Comparison of ENCODE assay signal across 19 mouse cellular contexts in genomic region chr6:67140645-67141250, GRCm38 (mm10).
DNase-seq lines count a peak whose midpoint lies in the region; ATAC-seq lines count a peak whose summit lies in the region.
"Had no signal": no experiment of that assay in that cellular context is flagged by ENCODE, and none has a peak within 500 bp of the region (broad histone marks: within the 10 kb centered on the region; RNA-seq: fewer than 3 reads in every experiment).

No protein-coding gene starts in this region.

- H3K27me3 ChIP-seq in intestine, embryonic 14.5 days (replicated peaks; ENCODE audit: control insufficient read depth, insufficient read depth, low read length): no peaks in the 10 kb centered on the region
- no peaks in the 10 kb centered on the region for H3K27me3 ChIP-seq in stomach, embryonic 16.5 days (ENCODE audit: control insufficient read depth, insufficient read depth, low read length)
- no peaks in the 10 kb centered on the region for H3K27me3 ChIP-seq in midbrain, embryonic 16.5 days (ENCODE audit: control insufficient read depth, insufficient read depth, low read depth, low read length)
- H3K27me3 ChIP-seq: hindbrain, embryonic 13.5 days; neural tube, embryonic 12.5 days had no signal

- no peak overlapping the region for H3K4me3 ChIP-seq in intestine, embryonic 14.5 days (ENCODE audit: low read depth, low read length)
- H3K4me3 ChIP-seq in stomach, embryonic 16.5 days (replicated peaks; ENCODE audit: low read length): no peak overlapping the region
- no peak overlapping the region for H3K4me3 ChIP-seq in midbrain, embryonic 16.5 days (ENCODE audit: low read depth, low read length)
- H3K4me3 ChIP-seq: hindbrain, embryonic 13.5 days; megakaryocyte, embryonic 14.5 days; neural tube, embryonic 12.5 days had no signal

- ATAC-seq in intestine, embryonic 14.5 days (replicated peaks; ENCODE audit: low FRiP score, low TSS enrichment, low read depth): peak; percentile 66
- ATAC-seq in stomach, embryonic 16.5 days (ENCODE audit: insufficient read depth, low FRiP score): peak; percentile 71
- no peak for ATAC-seq in megakaryocyte-erythroid progenitor cell, adult 5-6 weeks (replicated peaks; ENCODE audit: low FRiP score, low TSS enrichment, poor library complexity, severe bottlenecking)
- no peak for ATAC-seq in midbrain, embryonic 16.5 days
- ATAC-seq: forebrain, postnatal 0 days had no signal

- H3K9ac ChIP-seq in intestine, embryonic 14.5 days (ENCODE audit: low read length): no peak overlapping the region
- no peak overlapping the region for H3K9ac ChIP-seq in stomach, embryonic 16.5 days (ENCODE audit: low read length)
- H3K9ac ChIP-seq in midbrain, embryonic 16.5 days (ENCODE audit: low read depth, low read length): no peak overlapping the region
- H3K9ac ChIP-seq: forebrain, postnatal 0 days; hindbrain, embryonic 13.5 days; neural tube, embryonic 12.5 days had no signal

- no peak overlapping the region for H3K4me2 ChIP-seq in intestine, embryonic 14.5 days (ENCODE audit: low read length)
- H3K4me2 ChIP-seq in stomach, embryonic 16.5 days (ENCODE audit: low read depth, low read length): no peak overlapping the region
- no peak overlapping the region for H3K4me2 ChIP-seq in midbrain, embryonic 16.5 days (ENCODE audit: low read length)
- H3K4me2 ChIP-seq: hindbrain, embryonic 13.5 days; neural tube, embryonic 12.5 days had no signal

- WGBS in intestine, embryonic 14.5 days: 72% methylated on average over 6 of the region's 6 CpGs
- 58% methylated on average over 6 of the region's 6 CpGs for WGBS in stomach, embryonic 16.5 days
- WGBS in midbrain, embryonic 16.5 days: 83% methylated on average over 6 of the region's 6 CpGs

- intact Hi-C loops in gastrocnemius, postnatal 14 days (cut with DNase I; ENCODE audit: low total_unique reads): no loop called here
- intact Hi-C loops in left cerebral cortex, postnatal 10 days (cut with DNase I): no loop called here

- peak; percentile 23 for DNase-seq in gastrocnemius, postnatal 14 days
- DNase-seq in gastrocnemius, adult 8-10 months (ENCODE audit: low spot score in 2 of 2): no peak
- peak; percentile 71 for DNase-seq in adipocyte (ENCODE audit: low spot score)
- no peak for DNase-seq in intestine, embryonic 14.5 days (ENCODE audit: low spot score)
- DNase-seq in left cerebral cortex, postnatal 10 days (ENCODE audit: extremely low spot score in 1 of 2, low spot score in 2 of 2): no peak
- DNase-seq: cerebellum, adult 9-10 months; forebrain, postnatal 0 days; gastrocnemius, postnatal 25 days; kidney, adult 9 months; kidney, postnatal 4 days; lung, postnatal 10 days; spleen, adult 18-20 months; thymus, postnatal 4 days had no signal

- no peaks in the 10 kb centered on the region for H3K36me3 ChIP-seq in intestine, embryonic 14.5 days (ENCODE audit: control insufficient read depth, insufficient read depth, low read length)
- H3K36me3 ChIP-seq in stomach, embryonic 16.5 days (ENCODE audit: control insufficient read depth, insufficient read depth, low read length): no peaks in the 10 kb centered on the region
- H3K36me3 ChIP-seq in midbrain, embryonic 16.5 days (ENCODE audit: control insufficient read depth, insufficient read depth, low read length): no peaks in the 10 kb centered on the region
- H3K36me3 ChIP-seq: hindbrain, embryonic 13.5 days; neural tube, embryonic 12.5 days had no signal

- no peaks in the 10 kb centered on the region; the same call in 1 of the 2 replicates for H3K4me1 ChIP-seq in intestine, embryonic 14.5 days (replicated peaks; ENCODE audit: control insufficient read depth, insufficient read depth, low read length)
- H3K4me1 ChIP-seq in stomach, embryonic 16.5 days (ENCODE audit: control insufficient read depth, insufficient read depth, low read length): 0 out of 2 replicates have a peak, but pooled peaks cover 5% of the 10 kb centered on the region
- no peaks in the 10 kb centered on the region for H3K4me1 ChIP-seq in midbrain, embryonic 16.5 days (ENCODE audit: control insufficient read depth, insufficient read depth, low read length)
- H3K4me1 ChIP-seq: hindbrain, embryonic 13.5 days; neural tube, embryonic 12.5 days had no signal

- H3K27ac ChIP-seq in intestine, embryonic 14.5 days (ENCODE audit: low read depth): no peak overlapping the region
- H3K27ac ChIP-seq in stomach, embryonic 16.5 days (ENCODE audit: low read length): no peak overlapping the region
- H3K27ac ChIP-seq in midbrain, embryonic 16.5 days (ENCODE audit: low read length): no peak overlapping the region
- H3K27ac ChIP-seq: hindbrain, embryonic 13.5 days; neural tube, embryonic 12.5 days had no signal

- no peaks in the 10 kb centered on the region for H3K9me3 ChIP-seq in intestine, embryonic 14.5 days (ENCODE audit: control insufficient read depth, low read length)
- no peaks in the 10 kb centered on the region for H3K9me3 ChIP-seq in stomach, embryonic 16.5 days (replicated peaks; ENCODE audit: control insufficient read depth, low read length)
- H3K9me3 ChIP-seq in midbrain, embryonic 16.5 days (replicated peaks; ENCODE audit: control insufficient read depth, low read length, poor library complexity, severe bottlenecking): no peaks in the 10 kb centered on the region
- H3K9me3 ChIP-seq: hindbrain, embryonic 13.5 days; megakaryocyte, embryonic 14.5 days; neural tube, embryonic 12.5 days had no signal

Comparison
In these comparisons a context has a peak if more than half of its experiments do, and no peak if none do; other contexts are left out.
1. DNase-seq: peak in gastrocnemius, postnatal 14 days (single experiment) and adipocyte (single experiment); none in gastrocnemius, adult 8-10 months (0 of 2), intestine, embryonic 14.5 days (single experiment) and left cerebral cortex, postnatal 10 days (0 of 2).
2. ATAC-seq: peak in intestine, embryonic 14.5 days (single experiment) and stomach, embryonic 16.5 days (single experiment); none in megakaryocyte-erythroid progenitor cell, adult 5-6 weeks (single experiment) and midbrain, embryonic 16.5 days (single experiment).